Mouse (Mus musculus) C2C12 (cell line): ENCODE results near the gene Osbpl2.

ENCODE experiments used
- CEBPB ChIP-seq: IDR thresholded peaks from one replicate; pipeline ENCODE4 v1.6.1; 2011; ENCODE audit warnings: low read depth, mild to moderate bottlenecking, control low read depth, moderate library complexity
- CTCF ChIP-seq: IDR thresholded peaks from one replicate; pipeline ENCODE4 v1.5.1; 2011; ENCODE audit not compliant: control insufficient read depth, insufficient read depth, insufficient read length
- FOSL1 ChIP-seq: IDR thresholded peaks from one replicate; pipeline ENCODE4 v1.8.0; 2011; ENCODE audit warnings: mild to moderate bottlenecking, low read length; ENCODE audit not compliant: poor library complexity, insufficient read depth, severe bottlenecking
- MAX ChIP-seq: IDR thresholded peaks from one replicate; pipeline ENCODE4 v1.6.1; 2011; ENCODE audit warnings: mild to moderate bottlenecking, control low read depth
- MYOD1 ChIP-seq: IDR thresholded peaks from one replicate; pipeline ENCODE4 v1.6.1; 2011; ENCODE audit warnings: low read depth; ENCODE audit not compliant: control insufficient read depth, insufficient read length
- MYOG ChIP-seq: IDR thresholded peaks from one replicate; pipeline ENCODE4 v1.6.1; 2011; ENCODE audit not compliant: control insufficient read depth, insufficient read length; ENCODE audit errors: extremely low read depth
- USF1 ChIP-seq: IDR thresholded peaks from one replicate; pipeline ENCODE4 v1.6.1; 2011; ENCODE audit warnings: low read depth, mild to moderate bottlenecking, control low read depth, moderate library complexity

DNA sequence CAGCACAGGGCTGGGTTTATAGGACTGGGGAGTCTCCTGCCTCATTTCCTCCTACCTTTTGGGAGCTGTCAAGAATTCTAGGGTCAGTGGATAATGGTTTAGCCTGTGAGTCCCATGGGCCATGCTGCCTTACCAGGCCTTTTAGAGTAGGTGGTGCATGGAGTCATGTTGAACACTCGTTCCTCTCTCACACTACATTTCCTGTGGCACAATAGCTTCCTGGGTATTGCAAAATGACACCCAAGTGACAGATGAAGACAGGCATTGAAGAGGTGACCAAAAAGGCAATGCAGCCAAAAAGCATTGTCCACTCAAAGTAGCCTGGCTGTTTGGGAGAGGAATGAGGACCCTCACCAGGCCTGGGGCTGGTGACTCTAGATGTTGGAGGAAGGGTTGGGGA is 8.6 kb downstream of the Osbpl2 start:
- no peak for TF ChIP-seq CTCF
- TF ChIP-seq MYOG: no peak
- no peak for TF ChIP-seq USF1
- TF ChIP-seq MAX: no peak
- TF ChIP-seq CEBPB: no peak
- TF ChIP-seq MYOD1: no peak
- no peak for TF ChIP-seq FOSL1
